Mouse (Mus musculus) heart, embryonic 15.5 days (tissue): ENCODE measurements around the gene Atoh8. TPM values are rescaled to one million over a fixed set of nuclear protein-coding genes. Genes with fewer than 3 reads are reported as not detected.

Source experiments
- ATAC-seq: fragments of 200-750 bp; cut with Nextera tagmentation; replicated peaks from 2 replicates; pipeline ENCODE4 v1.8.0; 2017; ENCODE audit warnings: low read depth, moderate TSS enrichment; ENCODE audit not compliant: insufficient number of reproducible peaks, insufficient read depth, low FRiP score
- H3K27ac ChIP-seq: fragments of 300-500 bp; sonication (generic); 2 replicates; pipeline ENCODE4 v1.5.1; 2015; ENCODE audit warnings: mild to moderate bottlenecking, inconsistent platforms
- H3K27me3 ChIP-seq: fragments of 300-500 bp; sonication (generic); 2 replicates; pipeline ENCODE4 v1.6.1; 2015; ENCODE audit warnings: inconsistent platforms
- H3K36me3 ChIP-seq: fragments of 300-500 bp; sonication (generic); 2 replicates; pipeline ENCODE4 v1.6.1; 2015; ENCODE audit warnings: mild to moderate bottlenecking, inconsistent platforms
- H3K4me1 ChIP-seq: fragments of 300-500 bp; sonication (generic); replicated peaks from 2 replicates; pipeline ENCODE4 v1.6.1; 2015; ENCODE audit warnings: inconsistent platforms
- H3K4me2 ChIP-seq: fragments of 300-500 bp; sonication (generic); 2 replicates; pipeline ENCODE4 v1.6.1; 2015; ENCODE audit warnings: inconsistent platforms, mild to moderate bottlenecking, moderate library complexity
- H3K4me3 ChIP-seq: fragments of 300-500 bp; sonication (generic); 2 replicates; pipeline ENCODE4 v1.5.1; 2015; ENCODE audit warnings: mild to moderate bottlenecking, inconsistent platforms
- H3K9ac ChIP-seq: fragments of 300-500 bp; sonication (generic); 2 replicates; pipeline ENCODE4 v1.6.1; 2015; ENCODE audit warnings: mild to moderate bottlenecking, inconsistent platforms
- H3K9me3 ChIP-seq: fragments of 300-500 bp; sonication (generic); replicated peaks from 2 replicates; pipeline ENCODE4 v1.6.1; 2016; ENCODE audit warnings: inconsistent platforms
- WGBS: fragments of 180-500 bp; shearing (Covaris S2); methylation state at CpG from one replicate; pipeline ENCODE4 v1.1.7; 2015; ENCODE audit warnings: mixed read lengths; 5-methylcytosine and 5-hydroxymethylcytosine counted together
- polyA plus RNA-seq: library from polyadenylated mRNA; unstranded; fragments of >200 nt; fragmentation: Nextera tagmentation; extraction: Ambion mirVana; gene quantifications from 2 replicates; pipeline ENCODE4 v1.2.1, GENCODE M21; 2015

Gene Atoh8
- polyA plus RNA-seq, 1 experiment from 2014 or later = 14.0 TPM

GRCm38 (mm10) chr6:72225686-72226085 lies 9.7 kb downstream of the Atoh8 start:
- Histone ChIP-seq H3K9me3 (no peaks in the 10 kb centered on the region), H3K27me3 (no peaks in the 10 kb centered on the region), H3K4me1 (peaks cover 28% of the 10 kb centered on the region), H3K27ac (no peak overlapping the region), H3K4me3 (no peak overlapping the region), H3K36me3 (no peaks in the 10 kb centered on the region), H3K4me2 (no peak overlapping the region), H3K9ac (no peak overlapping the region)
- no peak for ATAC-seq
- WGBS = 62% methylated on average over 3 of the region's 3 CpGs

- Histone ChIP-seq H3K27ac (no peak overlapping the region), H3K9ac (no peak overlapping the region), H3K4me3 (no peak overlapping the region), H3K9me3 (no peaks in the 10 kb centered on the region), H3K4me2 (no peak overlapping the region), H3K27me3 (no peaks in the 10 kb centered on the region), H3K36me3 (no peaks in the 10 kb centered on the region), H3K4me1 (peaks cover 42% of the 10 kb centered on the region)
- ATAC-seq = no peak
- 72% methylated on average over 6 of the region's 6 CpGs for WGBS
Measured at GRCm38 (mm10) chr6:72223892-72224291, 11.5 kb downstream of the Atoh8 start.

- Histone ChIP-seq H3K27me3 (no peaks in the 10 kb centered on the region), H3K9me3 (no peaks in the 10 kb centered on the region), H3K27ac (0 out of 2 replicates have a peak overlapping the region, but pooled peaks have one; percentile 51), H3K9ac (no peak overlapping the region), H3K4me1 (peaks cover 50% of the 10 kb centered on the region), H3K4me3 (no peak overlapping the region), H3K36me3 (no peaks in the 10 kb centered on the region), H3K4me2 (peak overlapping the region; percentile 49)
- no peak for ATAC-seq
- 89% methylated on average over 6 of the region's 6 CpGs for WGBS
Measured at GRCm38 (mm10) chr6:72222876-72223275, 12.5 kb downstream of the Atoh8 start.

GRCm38 (mm10) chr6:72222271-72222724 lies 13.1 kb downstream of the Atoh8 start:
- Histone ChIP-seq H3K9me3 (no peaks in the 10 kb centered on the region), H3K4me1 (peaks cover 53% of the 10 kb centered on the region), H3K4me3 (peak overlapping the region; percentile 25), H3K27ac (peak overlapping the region; percentile 51), H3K9ac (peak overlapping the region; percentile 32), H3K27me3 (no peaks in the 10 kb centered on the region), H3K4me2 (peak overlapping the region; percentile 49), H3K36me3 (no peaks in the 10 kb centered on the region)
- no peak for ATAC-seq
- WGBS = 13% methylated on average over 11 of the region's 11 CpGs

- 55% methylated on average over 6 of the region's 6 CpGs for WGBS
- Histone ChIP-seq H3K27me3 (no peaks in the 10 kb centered on the region), H3K9ac (no peak overlapping the region), H3K4me3 (no peak overlapping the region), H3K27ac (peak overlapping the region; percentile 11; the same call in 1 of the 2 replicates), H3K9me3 (no peaks in the 10 kb centered on the region), H3K36me3 (no peaks in the 10 kb centered on the region), H3K4me2 (no peak overlapping the region), H3K4me1 (peaks cover 61% of the 10 kb centered on the region)
- no peak for ATAC-seq
Measured at GRCm38 (mm10) chr6:72221271-72221670, 14.1 kb downstream of the Atoh8 start.

- ATAC-seq = no peak
- WGBS = 35% methylated on average over 5 of the region's 5 CpGs
- Histone ChIP-seq H3K27ac (peak overlapping the region; percentile 29; the same call in 1 of the 2 replicates), H3K4me1 (peaks cover 78% of the 10 kb centered on the region), H3K9ac (peak overlapping the region; percentile 27; the same call in 1 of the 2 replicates), H3K36me3 (no peaks in the 10 kb centered on the region), H3K4me2 (no peak overlapping the region), H3K4me3 (no peak overlapping the region), H3K27me3 (no peaks in the 10 kb centered on the region), H3K9me3 (no peaks in the 10 kb centered on the region)
Measured at GRCm38 (mm10) chr6:72219549-72219948, 15.8 kb downstream of the Atoh8 start.

GRCm38 (mm10) chr6:72218281-72218680 lies 17.1 kb downstream of the Atoh8 start:
- Histone ChIP-seq H3K27ac (no peak overlapping the region), H3K9ac (no peak overlapping the region), H3K4me2 (no peak overlapping the region), H3K4me1 (peaks cover 91% of the 10 kb centered on the region), H3K9me3 (no peaks in the 10 kb centered on the region), H3K36me3 (no peaks in the 10 kb centered on the region), H3K4me3 (no peak overlapping the region), H3K27me3 (no peaks in the 10 kb centered on the region)
- no peak for ATAC-seq
- WGBS = 62% methylated on average over 4 of the region's 4 CpGs

- Histone ChIP-seq H3K9me3 (no peaks in the 10 kb centered on the region), H3K36me3 (no peaks in the 10 kb centered on the region), H3K4me1 (peaks cover 93% of the 10 kb centered on the region), H3K4me3 (no peak overlapping the region), H3K9ac (no peak overlapping the region), H3K27ac (peak overlapping the region; percentile 95), H3K27me3 (no peaks in the 10 kb centered on the region), H3K4me2 (peak overlapping the region; percentile 62)
- WGBS = 64% methylated on average over 6 of the region's 6 CpGs
- ATAC-seq = no peak
Measured at GRCm38 (mm10) chr6:72217415-72217784, 18.0 kb downstream of the Atoh8 start.

- Histone ChIP-seq H3K9me3 (no peaks in the 10 kb centered on the region), H3K27ac (peak overlapping the region; percentile 95), H3K4me1 (peaks cover 92% of the 10 kb centered on the region), H3K36me3 (no peaks in the 10 kb centered on the region), H3K4me2 (peak overlapping the region; percentile 62), H3K27me3 (no peaks in the 10 kb centered on the region), H3K4me3 (peak overlapping the region; percentile 22), H3K9ac (peak overlapping the region; percentile 38; the same call in 1 of the 2 replicates)
- peak; percentile 90 for ATAC-seq
- WGBS = under 1% methylated on average over 33 of the region's 33 CpGs
Measured at GRCm38 (mm10) chr6:72216681-72217414, 18.5 kb downstream of the Atoh8 start.

- Histone ChIP-seq H3K4me1 (peaks cover 93% of the 10 kb centered on the region), H3K9me3 (no peaks in the 10 kb centered on the region), H3K4me2 (peak overlapping the region; percentile 62), H3K9ac (peak overlapping the region; percentile 9), H3K4me3 (no peak overlapping the region), H3K36me3 (no peaks in the 10 kb centered on the region), H3K27ac (peak overlapping the region; percentile 95), H3K27me3 (no peaks in the 10 kb centered on the region)
- 35% methylated on average over 6 of the region's 6 CpGs for WGBS
- no peak; the same call in 1 of the 2 replicates for ATAC-seq
Measured at GRCm38 (mm10) chr6:72215582-72215981, 19.8 kb downstream of the Atoh8 start.

- Histone ChIP-seq H3K4me1 (peaks cover 64% of the 10 kb centered on the region), H3K4me3 (no peak overlapping the region), H3K4me2 (no peak overlapping the region), H3K36me3 (peaks cover 2% of the 10 kb centered on the region; the same call in 1 of the 2 replicates), H3K9me3 (no peaks in the 10 kb centered on the region), H3K9ac (no peak overlapping the region), H3K27ac (no peak overlapping the region), H3K27me3 (no peaks in the 10 kb centered on the region)
- 58% methylated on average over 4 of the region's 4 CpGs for WGBS
- no peak for ATAC-seq
Measured at GRCm38 (mm10) chr6:72211360-72211759, 24.0 kb downstream of the Atoh8 start.

- Histone ChIP-seq H3K36me3 (peaks cover 5% of the 10 kb centered on the region; the same call in 1 of the 2 replicates), H3K27ac (peak overlapping the region; percentile 35; the same call in 1 of the 2 replicates), H3K4me1 (peaks cover 59% of the 10 kb centered on the region), H3K4me2 (no peak overlapping the region), H3K4me3 (no peak overlapping the region), H3K9me3 (no peaks in the 10 kb centered on the region), H3K9ac (no peak overlapping the region), H3K27me3 (no peaks in the 10 kb centered on the region)
- 64% methylated on average over 7 of the region's 7 CpGs for WGBS
- no peak for ATAC-seq
Measured at GRCm38 (mm10) chr6:72210823-72211222, 24.6 kb downstream of the Atoh8 start.
